Mouse (Mus musculus): ENCODE results near the gene Mettl2.

DNA sequence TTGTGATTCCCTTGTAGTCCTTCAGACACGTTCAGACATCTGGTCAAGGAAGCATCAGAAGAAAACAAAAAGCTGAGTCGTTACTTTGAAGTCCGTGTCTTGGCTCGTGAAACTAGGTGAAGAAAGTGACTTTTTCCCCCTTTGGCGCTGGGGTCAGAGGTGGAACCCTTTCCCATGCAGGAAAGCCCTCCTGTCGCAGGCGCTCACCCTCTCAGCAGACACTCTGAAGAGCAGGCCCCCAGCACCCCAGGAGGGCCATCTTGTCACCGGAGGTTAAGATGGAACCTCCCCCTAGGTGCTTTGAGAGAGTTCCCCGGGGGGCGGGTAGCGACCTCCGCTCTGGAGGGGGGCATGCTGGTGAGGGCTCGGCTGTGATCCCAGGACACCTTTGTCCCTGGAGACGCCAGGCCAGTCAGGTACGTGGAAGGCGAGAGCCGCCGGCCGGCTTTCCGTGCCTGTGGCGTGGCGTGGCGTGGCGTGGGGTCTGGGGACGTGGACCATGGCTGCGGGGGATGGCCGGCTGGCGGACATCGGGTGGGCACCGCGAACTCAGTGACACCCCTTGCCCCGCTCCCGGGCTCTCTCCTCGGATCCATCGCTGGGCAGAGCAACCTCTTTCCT lies 54.4 kb downstream of the Mettl2 start:
- TF ChIP-seq CTCF (IDR thresholded peaks at IDR 0.05; ENCODE audit: control insufficient read depth, insufficient read depth, insufficient read length) (no peak), CEBPB (IDR thresholded peaks at IDR 0.05; ENCODE audit: low read depth) (no peak), MYOG (IDR thresholded peaks at IDR 0.05; ENCODE audit: control insufficient read depth, extremely low read depth, insufficient read length) (no peak)
